In genomic region chr10:39536258-39536657, GRCm38 (mm10) we compare ENCODE assay signal across 8 mouse cellular contexts.
DNase-seq lines count a peak whose midpoint lies in the region; ATAC-seq and TF ChIP-seq lines count a peak whose summit lies in the region.

No protein-coding gene starts in this region.

- H3K36me3 ChIP-seq in limb, embryonic 13.5 days, result peaks cover 2% of the 10 kb centered on the region; the same call in 1 of the 2 replicates
- H3K36me3 ChIP-seq in stomach, postnatal 0 days (ENCODE audit: control insufficient read depth, insufficient read depth, low read length), result no peaks in the 10 kb centered on the region

- ATAC-seq in limb, embryonic 13.5 days (ENCODE audit: low FRiP score, low read depth), result peak; percentile 80
- ATAC-seq in stomach, postnatal 0 days (ENCODE audit: low FRiP score, low TSS enrichment), result no peak
- no peak for ATAC-seq in granulocyte monocyte progenitor cell, adult 5-6 weeks (replicated peaks; ENCODE audit: poor library complexity, severe bottlenecking)

- intact Hi-C loops in heart, postnatal 10 days (cut with DNase I), result loop anchor here (5.0 kb wide), 1 partner anchor 421 kb away; no protein-coding TSS in a partner anchor

- peaks cover 82% of the 10 kb centered on the region for H3K4me1 ChIP-seq in limb, embryonic 13.5 days
- H3K4me1 ChIP-seq in stomach, postnatal 0 days (replicated peaks; ENCODE audit: control insufficient read depth, insufficient read depth), result peaks cover 25% of the 10 kb centered on the region

- no peak overlapping the region; the same call in 1 of the 2 replicates for H3K9ac ChIP-seq in limb, embryonic 13.5 days
- H3K9ac ChIP-seq in stomach, postnatal 0 days (ENCODE audit: low read length), result no peak overlapping the region

- TF ChIP-seq CTCF in stomach, postnatal 0 days (IDR thresholded peaks at IDR 0.05; ENCODE audit: low read depth), result peak; percentile 48

- H3K4me3 ChIP-seq in limb, embryonic 13.5 days, result no peak overlapping the region
- H3K4me3 ChIP-seq in stomach, postnatal 0 days (ENCODE audit: low read depth, low read length), result no peak overlapping the region

- TF ChIP-seq EP300 in stomach, postnatal 0 days (optimal IDR thresholded peaks at IDR 0.05), result no peak

- DNase-seq in adrenal gland, postnatal 14 days, result peak; percentile 36
- DNase-seq in adrenal gland, adult 8-10 months, result no peak
- peak; percentile 75 to 76 for DNase-seq in cerebellum, postnatal 10 days
- peak; percentile 60 to 64 for DNase-seq in heart, postnatal 10 days
- DNase-seq in stomach, postnatal 0 days (ENCODE audit: low spot score), result no peak
- no peak for DNase-seq in thymus, postnatal 4 days

- H3K4me2 ChIP-seq in limb, embryonic 13.5 days (replicated peaks), result peak overlapping the region; percentile 1; the same call in 1 of the 2 replicates
- no peak overlapping the region for H3K4me2 ChIP-seq in stomach, postnatal 0 days (replicated peaks; ENCODE audit: low read depth)

- peak overlapping the region; percentile 88 for H3K27ac ChIP-seq in limb, embryonic 13.5 days
- H3K27ac ChIP-seq in stomach, postnatal 0 days (replicated peaks), result peak overlapping the region; percentile 45

- 20% methylated on average over 11 of the region's 11 CpGs for WGBS in limb, embryonic 13.5 days
- WGBS in stomach, postnatal 0 days, result 34% methylated on average over 11 of the region's 11 CpGs

- H3K27me3 ChIP-seq in limb, embryonic 13.5 days, result no peaks in the 10 kb centered on the region
- no peaks in the 10 kb centered on the region for H3K27me3 ChIP-seq in stomach, postnatal 0 days (ENCODE audit: control insufficient read depth, insufficient read depth, low read length)

- H3K9me3 ChIP-seq in limb, embryonic 13.5 days, result no peaks in the 10 kb centered on the region
- no peaks in the 10 kb centered on the region for H3K9me3 ChIP-seq in stomach, postnatal 0 days (ENCODE audit: control insufficient read depth, low read length)

Comparison
In these comparisons a context has a peak if more than half of its experiments do, and no peak if none do; other contexts are left out.
1. DNase-seq: peak in adrenal gland, postnatal 14 days (single experiment), cerebellum, postnatal 10 days (2 of 2) and heart, postnatal 10 days (2 of 2); none in adrenal gland, adult 8-10 months (single experiment), stomach, postnatal 0 days (single experiment) and thymus, postnatal 4 days (single experiment).